In the genomic region with DNA sequence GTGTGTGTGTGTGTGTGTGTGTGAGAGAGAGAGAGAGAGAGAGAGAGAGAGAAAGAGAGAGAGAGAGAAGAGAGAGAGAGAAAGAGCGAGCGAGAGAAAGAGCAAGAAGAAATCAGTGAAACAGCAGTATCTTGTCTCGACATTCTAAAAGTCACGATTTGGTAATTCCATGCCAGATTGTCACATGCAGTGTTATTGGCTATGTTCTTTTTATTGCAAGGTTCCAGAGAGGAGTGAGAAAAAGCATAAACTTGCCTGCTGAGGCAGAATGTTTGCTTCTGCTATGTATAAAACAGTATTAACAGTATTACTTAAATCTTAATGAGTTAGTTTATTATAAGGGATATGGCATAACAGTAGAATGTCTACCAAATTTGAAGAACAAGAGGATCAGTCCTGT, we compare ENCODE assay signal across 9 mouse cellular contexts. TPM values are rescaled to one million over a fixed set of nuclear protein-coding genes. Genes with fewer than 3 reads are reported as not detected.
DNase-seq lines count a peak whose midpoint lies in the region; ATAC-seq and TF ChIP-seq lines count a peak whose summit lies in the region.
"Had no signal": no experiment of that assay in that cellular context is flagged by ENCODE, and none has a peak within 500 bp of the region (broad histone marks: within the 10 kb centered on the region; RNA-seq: fewer than 3 reads in every experiment).

No protein-coding gene starts in this region.

- H3K36me3 ChIP-seq in intestine, embryonic 14.5 days (ENCODE audit: control insufficient read depth, insufficient read depth, low read length) = no peaks in the 10 kb centered on the region
- H3K36me3 ChIP-seq in neural tube, embryonic 12.5 days = no peaks in the 10 kb centered on the region

- no peak for TF ChIP-seq CTCF in left cerebral cortex, adult 2 months (IDR thresholded peaks at IDR 0.05)

- no peak for ATAC-seq in intestine, embryonic 14.5 days (replicated peaks; ENCODE audit: low FRiP score, low TSS enrichment, low read depth)
- no peak for ATAC-seq in neural tube, embryonic 12.5 days (ENCODE audit: low FRiP score, low read depth)

- H3K4me1 ChIP-seq in intestine, embryonic 14.5 days (replicated peaks; ENCODE audit: control insufficient read depth, insufficient read depth, low read length) = peaks cover 4% of the 10 kb centered on the region; the same call in 1 of the 2 replicates
- H3K4me1 ChIP-seq in neural tube, embryonic 12.5 days = peaks cover 12% of the 10 kb centered on the region

- H3K4me3 ChIP-seq in left cerebral cortex, adult 2 months = peak overlapping the region; percentile 21; the same call in 1 of the 2 replicates
- H3K4me3 ChIP-seq in intestine, embryonic 14.5 days (ENCODE audit: low read depth, low read length) = peak overlapping the region; percentile 46
- peak overlapping the region; percentile 15; the same call in 1 of the 2 replicates for H3K4me3 ChIP-seq in neural tube, embryonic 12.5 days

- H3K4me2 ChIP-seq in intestine, embryonic 14.5 days (ENCODE audit: low read length) = peak overlapping the region; percentile 72
- peak overlapping the region; percentile 67 for H3K4me2 ChIP-seq in neural tube, embryonic 12.5 days (replicated peaks)

- DNase-seq in left cerebral cortex, adult 2 months (ENCODE audit: extremely low spot score in 1 of 2, low spot score in 2 of 2) = no peak
- DNase-seq in left cerebral cortex, adult 18-20 months (ENCODE audit: low spot score in 2 of 2) = no peak
- peak; percentile 27 for DNase-seq in embryo, embryonic 9.5 days (ENCODE audit: extremely low spot score)
- DNase-seq in intestine, embryonic 14.5 days (ENCODE audit: low spot score) = no peak
- DNase-seq in layer of hippocampus, postnatal 14 days (ENCODE audit: low spot score in 2 of 2) = no peak
- no peak for DNase-seq in left cerebral cortex, postnatal 4 days
- DNase-seq in layer of hippocampus, adult 8-10 months (ENCODE audit: low spot score in 2 of 2) = no peak

- 28% methylated on average over 4 of the region's 4 CpGs for WGBS in intestine, embryonic 14.5 days
- 48% methylated on average over 4 of the region's 4 CpGs for WGBS in neural tube, embryonic 12.5 days

- H3K27ac ChIP-seq in left cerebral cortex, adult 2 months = no peak overlapping the region
- H3K27ac ChIP-seq in intestine, embryonic 14.5 days (ENCODE audit: low read depth) = peak overlapping the region; percentile 99
- 0 out of 2 replicates have a peak overlapping the region, but pooled peaks have one; percentile 74 for H3K27ac ChIP-seq in neural tube, embryonic 12.5 days

- H3K9ac ChIP-seq in intestine, embryonic 14.5 days (ENCODE audit: low read length) = peak overlapping the region; percentile 82
- H3K9ac ChIP-seq in neural tube, embryonic 12.5 days = peak overlapping the region; percentile 64

- no peaks in the 10 kb centered on the region for H3K27me3 ChIP-seq in intestine, embryonic 14.5 days (replicated peaks; ENCODE audit: control insufficient read depth, insufficient read depth, low read length)
- H3K27me3 ChIP-seq in neural tube, embryonic 12.5 days (replicated peaks) = no peaks in the 10 kb centered on the region

- H3K9me3 ChIP-seq in intestine, embryonic 14.5 days (ENCODE audit: control insufficient read depth, low read length) = no peaks in the 10 kb centered on the region
- H3K9me3 ChIP-seq in neural tube, embryonic 12.5 days = no peaks in the 10 kb centered on the region

- intact Hi-C loops in left cerebral cortex, adult 2 months (cut with DNase I) = loop anchor here (1.0 to 10.0 kb wide), 4 partner anchors 12 to 1861 kb away; a partner anchor contains a TSS
- intact Hi-C loops in left cerebral cortex, postnatal 4 days (cut with DNase I) = loop anchor here (5.0 kb wide), 1 partner anchor 104 kb away; a partner anchor contains a TSS

RNA-seq across cellular contexts. Expression of a gene that starts 2.0 kb away (rescaled TPM):
- total RNA-seq in left cerebral cortex, adult 2 months (2021) = 10 to 100 TPM; 27.0 to 29.1 TPM
- total RNA-seq in left cerebral cortex, adult 18-20 months (2021) = 10 to 100 TPM; 29.7 to 32.4 TPM
- 46.3 and 57.5 TPM in 2 replicates for polyA plus RNA-seq in intestine, embryonic 14.5 days (2014; fragmentation: Nextera tagmentation; extraction: Ambion mirVana)
- 28.0 and 29.4 TPM in 2 replicates for polyA plus RNA-seq in neural tube, embryonic 12.5 days (2016; fragmentation: Nextera tagmentation; extraction: Ambion mirVana)
- total RNA-seq in layer of hippocampus, postnatal 14 days (2021) = 10 to 100 TPM; 37.1 to 42.7 TPM
- 10 to 100 TPM; 16.7 to 17.0 TPM for total RNA-seq in left cerebral cortex, postnatal 4 days (2021)
- total RNA-seq in layer of hippocampus, adult 8-10 months (2022) = 10 to 100 TPM; 33.4 to 55.2 (median 44.8) TPM

RNA-seq across cellular contexts. Expression of a gene that starts 2.2 kb away (rescaled TPM):
- 1 to 10 TPM; 2.1 to 2.7 TPM for total RNA-seq in left cerebral cortex, adult 2 months (2021)
- total RNA-seq in left cerebral cortex, adult 18-20 months (2021) = 1 to 10 TPM; 2.4 to 2.5 TPM
- polyA plus RNA-seq in intestine, embryonic 14.5 days (2014; fragmentation: Nextera tagmentation; extraction: Ambion mirVana) = 1.4 and 1.6 TPM in 2 replicates
- 0.66 and 0.74 TPM in 2 replicates for polyA plus RNA-seq in neural tube, embryonic 12.5 days (2016; fragmentation: Nextera tagmentation; extraction: Ambion mirVana)
- 1 to 10 TPM; 2.9 TPM for total RNA-seq in layer of hippocampus, postnatal 14 days (2021)
- total RNA-seq in left cerebral cortex, postnatal 4 days (2021) = 1 to 10 TPM; 4.8 to 5.4 TPM
- total RNA-seq in layer of hippocampus, adult 8-10 months (2022) = 1 to 10 TPM; 1.4 to 3.1 (median 2.7) TPM

RNA-seq across cellular contexts. Expression of a gene that starts 9.6 kb away (rescaled TPM):
- total RNA-seq in left cerebral cortex, adult 2 months (2021) = not detected
- total RNA-seq in left cerebral cortex, adult 18-20 months (2021) = not detected
- 0.27 TPM in 1 of 2 replicates, not detected in the other for polyA plus RNA-seq in intestine, embryonic 14.5 days (2014; fragmentation: Nextera tagmentation; extraction: Ambion mirVana)
- 0.23 TPM in 1 of 2 replicates, not detected in the other for polyA plus RNA-seq in neural tube, embryonic 12.5 days (2016; fragmentation: Nextera tagmentation; extraction: Ambion mirVana)
- not detected for total RNA-seq in layer of hippocampus, postnatal 14 days (2021)
- total RNA-seq in left cerebral cortex, postnatal 4 days (2021) = not detected
- total RNA-seq in layer of hippocampus, adult 8-10 months (2022) = under 1 TPM in 1 of 4 experiments, not detected in 3; 0.50 TPM
- polyA plus RNA-seq: large intestine, adult 2 months had no signal

RNA-seq across cellular contexts. Expression of a gene that starts 12.3 kb away (rescaled TPM):
- 100 to 1,000 TPM; 103 TPM for total RNA-seq in left cerebral cortex, adult 2 months (2021)
- 100 to 1,000 TPM; 114 to 117 TPM for total RNA-seq in left cerebral cortex, adult 18-20 months (2021)
- polyA plus RNA-seq in intestine, embryonic 14.5 days (2014; fragmentation: Nextera tagmentation; extraction: Ambion mirVana) = 6.7 and 10.4 TPM in 2 replicates
- 5.1 and 7.8 TPM in 2 replicates for polyA plus RNA-seq in neural tube, embryonic 12.5 days (2016; fragmentation: Nextera tagmentation; extraction: Ambion mirVana)
- 100 to 1,000 TPM in 1 of 2 experiments, 10 to 100 TPM in 1; 94.6 to 106 TPM for total RNA-seq in layer of hippocampus, postnatal 14 days (2021)
- 100 to 1,000 TPM; 109 to 126 TPM for total RNA-seq in left cerebral cortex, postnatal 4 days (2021)
- 10 to 100 TPM; 71.6 to 90.3 (median 85.0) TPM for total RNA-seq in layer of hippocampus, adult 8-10 months (2022)

RNA-seq across cellular contexts. Expression of a gene that starts 24.7 kb away (rescaled TPM):
- total RNA-seq in left cerebral cortex, adult 2 months (2021) = 1 to 10 TPM; 2.4 to 3.1 TPM
- total RNA-seq in left cerebral cortex, adult 18-20 months (2021) = 1 to 10 TPM; 3.4 to 3.9 TPM
- 7.2 and 7.8 TPM in 2 replicates for polyA plus RNA-seq in intestine, embryonic 14.5 days (2014; fragmentation: Nextera tagmentation; extraction: Ambion mirVana)
- 3.9 TPM in 2 replicates for polyA plus RNA-seq in neural tube, embryonic 12.5 days (2016; fragmentation: Nextera tagmentation; extraction: Ambion mirVana)
- total RNA-seq in layer of hippocampus, postnatal 14 days (2021) = 1 to 10 TPM; 3.4 to 5.4 TPM
- total RNA-seq in left cerebral cortex, postnatal 4 days (2021) = 1 to 10 TPM; 1.7 to 2.3 TPM
- total RNA-seq in layer of hippocampus, adult 8-10 months (2022) = 1 to 10 TPM; 3.9 to 9.4 (median 7.0) TPM
